Mouse (Mus musculus): ENCODE results near the gene Cd47.

DNA sequence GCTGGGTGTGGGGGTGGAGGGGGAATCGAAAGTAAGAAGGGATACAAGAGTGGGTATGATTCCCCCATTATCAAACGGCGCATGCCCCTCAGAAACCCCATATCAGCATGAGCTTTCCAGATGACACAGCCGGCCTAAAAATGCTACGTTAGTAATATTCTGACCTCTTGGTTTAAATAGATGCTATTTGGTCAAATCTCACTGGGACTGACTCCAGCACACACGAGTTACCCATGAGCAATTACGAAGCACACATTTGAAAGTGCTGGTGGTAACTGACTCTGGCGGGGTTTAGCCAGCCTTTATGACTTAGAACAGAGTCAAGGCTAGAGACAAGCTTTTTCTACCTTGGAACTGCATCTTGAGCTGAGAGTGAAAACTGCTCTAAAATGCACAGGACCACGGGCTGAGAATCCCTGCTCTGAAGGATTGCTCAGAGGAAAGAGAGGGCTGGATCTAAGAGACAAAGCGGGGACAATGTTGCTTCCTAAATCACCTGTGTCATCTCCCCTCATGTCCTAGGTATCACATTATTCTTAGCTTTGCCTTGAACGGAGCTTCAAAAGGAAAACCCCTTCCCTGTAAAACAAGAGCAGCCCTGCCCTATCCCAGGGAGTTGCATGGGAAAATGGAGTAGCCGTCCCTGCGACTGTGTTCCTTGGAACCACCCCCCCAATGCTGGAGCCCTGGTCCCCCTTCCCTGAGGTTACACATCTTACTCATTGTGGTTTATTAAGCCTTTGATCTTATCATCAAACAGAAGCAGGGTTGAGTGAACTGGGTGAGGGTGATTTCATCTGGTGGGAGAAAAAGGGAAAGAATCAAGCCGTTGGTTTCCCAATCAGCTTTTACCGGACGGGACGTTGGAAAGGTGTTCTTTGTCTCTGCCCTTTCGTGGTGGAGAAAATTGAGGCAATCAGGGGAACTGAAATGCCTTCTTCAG, 26.0 kb upstream of the Cd47 start:
- TF ChIP-seq ZMIZ1 (IDR thresholded peaks at IDR 0.05; ENCODE audit: low read depth, low read length), result no peak
- TF ChIP-seq CTCF (conservative IDR thresholded peaks at IDR 0.05 in 1 of 2, IDR thresholded peaks at IDR 0.05 in 1 of 2; ENCODE audit: low read depth in 2 of 2, low read length in 2 of 2), result no peak
- no peak for TF ChIP-seq ZNF384 (IDR thresholded peaks at IDR 0.05; ENCODE audit: low read depth, low read length)
- TF ChIP-seq ELF1 (IDR thresholded peaks at IDR 0.05; ENCODE audit: low read depth, low read length), result no peak
- no peak for TF ChIP-seq ZC3H11A (IDR thresholded peaks at IDR 0.05; ENCODE audit: low read depth, low read length)
- TF ChIP-seq POLR2A (IDR thresholded peaks at IDR 0.05; ENCODE audit: low read depth, low read length), result no peak; the same call in 1 of the 2 replicates
- TF ChIP-seq UBTF (IDR thresholded peaks at IDR 0.05; ENCODE audit: low read depth, low read length), result no peak
- TF ChIP-seq USF2 (conservative IDR thresholded peaks at IDR 0.05; ENCODE audit: low read depth, low read length), result no peak
- peak; percentile 63; the same call in 1 of the 2 replicates for TF ChIP-seq CHD1 (IDR thresholded peaks at IDR 0.05; ENCODE audit: low read depth, low read length)
